Mouse (Mus musculus) spleen, adult 2 months (tissue): ENCODE data around the gene Radil. TPM values are rescaled to one million over a fixed set of nuclear protein-coding genes. Genes with fewer than 3 reads are reported as not detected.
A peak's percentile ranks its signal among the peaks of the same experiment; 100 is the strongest.

Experiments used
- DNase-seq, 2 experiments: peaks; one replicate each; pipeline versions ENCODE4 v3.0.0 to v3.0.0-alpha.2; 2012 to 2021; ENCODE audit warnings: low spot score in 2 of 2, low read depth in 1 of 2
- H3K27ac ChIP-seq: fragments of 200-500 bp; 2 replicates; pipeline ENCODE4 v1.5.1; 2012; ENCODE audit warnings: low read length, inconsistent platforms; ENCODE audit not compliant: insufficient read depth
- H3K27me3 ChIP-seq: fragments of 200-500 bp; 2 replicates; pipeline ENCODE4 v1.6.1; 2012; ENCODE audit warnings: mild to moderate bottlenecking, moderate library complexity, low read length, inconsistent platforms; ENCODE audit not compliant: control insufficient read depth, insufficient read depth
- H3K36me3 ChIP-seq: fragments of 200-500 bp; 2 replicates; pipeline ENCODE4 v1.6.1; 2012; ENCODE audit warnings: mild to moderate bottlenecking, low read length, inconsistent platforms; ENCODE audit not compliant: control insufficient read depth, insufficient read depth
- H3K4me1 ChIP-seq: fragments of 200-500 bp; 2 replicates; pipeline ENCODE4 v1.6.1; 2011; ENCODE audit warnings: inconsistent platforms; ENCODE audit not compliant: control insufficient read depth, insufficient read depth, insufficient read length
- H3K4me3 ChIP-seq: fragments of 200-500 bp; 2 replicates; pipeline ENCODE4 v1.5.1; 2011; ENCODE audit warnings: mild to moderate bottlenecking, inconsistent platforms; ENCODE audit not compliant: insufficient read depth, insufficient read length; ENCODE audit errors: extremely low read depth
- CTCF ChIP-seq: fragments of 200-500 bp; IDR thresholded peaks from 2 replicates; pipeline ENCODE4 v1.5.1; 2011; ENCODE audit warnings: mild to moderate bottlenecking, inconsistent platforms; ENCODE audit not compliant: insufficient read depth, insufficient read length, insufficient replicate concordance; ENCODE audit errors: extremely low read depth
- POLR2A ChIP-seq: fragments of 200-500 bp; IDR thresholded peaks from 2 replicates; pipeline ENCODE4 v1.6.1; 2011; ENCODE audit warnings: low read depth, low read length, inconsistent platforms
- WGBS: fragments of 180-500 bp; shearing (Covaris S2); methylation state at CpG from one replicate; pipeline ENCODE4 v1.1.7; 2018; 5-methylcytosine and 5-hydroxymethylcytosine counted together
- polyA plus RNA-seq: library from polyadenylated mRNA; depleted of rRNA; stranded (reverse); fragments of >200 nt; gene quantifications from 2 replicates; pipeline ENCODE4 v1.2.3, GENCODE M21; 2012; rRNA removed

Radil gene
- 0.25 and 0.45 TPM in 2 replicates for polyA plus RNA-seq

GRCm38 (mm10) chr5:142550706-142551652 lies at the start of gene Radil:
Radil (minus strand) TSS chr5:142551098.
- Histone ChIP-seq H3K27me3 (peaks cover 8% of the 10 kb centered on the region), H3K4me1 (peaks cover 4% of the 10 kb centered on the region; the same call in 1 of the 2 replicates), H3K36me3 (no peaks in the 10 kb centered on the region), H3K27ac (no peak within 1 kb of the TSS), H3K4me3 (peak within 1 kb of the TSS; percentile 38; the same call in 1 of the 2 replicates)
- peak in 1 of 2 experiments; percentile 30 for DNase-seq
- 5% methylated on average over 79 of the region's 80 CpGs for WGBS
- TF ChIP-seq POLR2A = no peak
- TF ChIP-seq CTCF = 0 out of 2 replicates have a peak, but pooled peaks have one; percentile 10

- DNase-seq = no peak
- Histone ChIP-seq H3K4me1 (no peaks in the 10 kb centered on the region), H3K27me3 (no peaks in the 10 kb centered on the region), H3K36me3 (no peaks in the 10 kb centered on the region), H3K27ac (no peak overlapping the region), H3K4me3 (no peak overlapping the region)
- no peak for TF ChIP-seq POLR2A
- TF ChIP-seq CTCF = no peak
- 84% methylated on average over 6 of the region's 6 CpGs for WGBS
These were observed 46.9 kb upstream of the Radil start for GRCm38 (mm10) chr5:142597648-142598390.

- TF ChIP-seq CTCF (no peak), POLR2A (no peak)
- Histone ChIP-seq H3K36me3 (no peaks in the 10 kb centered on the region), H3K27ac (no peak overlapping the region), H3K4me1 (no peaks in the 10 kb centered on the region), H3K4me3 (no peak overlapping the region), H3K27me3 (no peaks in the 10 kb centered on the region)
- no peak for DNase-seq
- WGBS = 74% methylated on average over 6 of the region's 6 CpGs
These were observed 45.8 kb upstream of the Radil start for GRCm38 (mm10) chr5:142596723-142597122.

- H3K27me3 ChIP-seq = no peaks in the 10 kb centered on the region
- H3K4me3 ChIP-seq = no peak overlapping the region
- DNase-seq = no peak
- no peaks in the 10 kb centered on the region for H3K4me1 ChIP-seq
- TF ChIP-seq POLR2A = no peak
- no peak overlapping the region for H3K27ac ChIP-seq
- 87% methylated on average over 3 of the region's 3 CpGs for WGBS
- H3K36me3 ChIP-seq = no peaks in the 10 kb centered on the region
These were observed 44.8 kb upstream of the Radil start for GRCm38 (mm10) chr5:142595698-142596097.

GRCm38 (mm10) chr5:142590953-142591616 lies 40.2 kb upstream of the Radil start:
- no peaks in the 10 kb centered on the region for H3K4me1 ChIP-seq
- no peak for DNase-seq
- no peak for TF ChIP-seq POLR2A
- no peak for TF ChIP-seq CTCF
- 84% methylated on average over 6 of the region's 6 CpGs for WGBS
- no peaks in the 10 kb centered on the region for H3K27me3 ChIP-seq
- H3K4me3 ChIP-seq = no peak overlapping the region
- H3K27ac ChIP-seq = no peak overlapping the region
- H3K36me3 ChIP-seq = no peaks in the 10 kb centered on the region

- Histone ChIP-seq H3K4me1 (no peaks in the 10 kb centered on the region), H3K4me3 (no peak overlapping the region), H3K36me3 (no peaks in the 10 kb centered on the region), H3K27me3 (no peaks in the 10 kb centered on the region), H3K27ac (no peak overlapping the region)
- no peak for DNase-seq
- WGBS = 73% methylated on average over 14 of the region's 14 CpGs
- no peak for TF ChIP-seq POLR2A
- TF ChIP-seq CTCF = no peak
These were observed 32.8 kb upstream of the Radil start for GRCm38 (mm10) chr5:142583616-142584126.
